Mouse (Mus musculus) embryonic fibroblast, embryonic 13.5 days (primary cell): ENCODE measurements around the gene Khsrp.

ENCODE experiments used
- CTCF ChIP-seq: IDR thresholded peaks from 2 replicates; pipeline ENCODE4 v1.5.1; 2011; ENCODE audit warnings: mild to moderate bottlenecking, control low read depth, low read length, moderate library complexity, borderline replicate concordance; ENCODE audit not compliant: insufficient read depth
- POLR2A ChIP-seq: IDR thresholded peaks from 2 replicates; pipeline ENCODE4 v1.6.1; 2011; ENCODE audit warnings: low read depth, mild to moderate bottlenecking, control low read depth, low read length, moderate library complexity

- TF ChIP-seq CTCF = no peak
- no peak for TF ChIP-seq POLR2A
These were observed 31.9 kb downstream of the Khsrp start for GRCm38 (mm10) chr17:56999414-56999813.
